Mouse (Mus musculus) ES-Bruce4 (cell line): ENCODE measurements around the gene Inpp5f. TPM values are rescaled to one million over a fixed set of nuclear protein-coding genes. Genes with fewer than 3 reads are reported as not detected.
"Not testable (repeated sequence)": the region's sequence is repeated elsewhere in the genome, so short reads cannot be mapped to it uniquely, and the experiment has no call there.

Experiments used
- H3K27ac ChIP-seq: 2 replicates; pipeline ENCODE4 v1.5.1; 2012; ENCODE audit warnings: low read length, inconsistent platforms; ENCODE audit not compliant: insufficient read depth
- H3K27me3 ChIP-seq: 2 replicates; pipeline ENCODE4 v1.6.1; 2012; ENCODE audit warnings: mild to moderate bottlenecking, low read length, inconsistent platforms; ENCODE audit not compliant: control insufficient read depth, poor library complexity, insufficient read depth, severe bottlenecking
- H3K36me3 ChIP-seq: 2 replicates; pipeline ENCODE4 v1.6.1; 2012; ENCODE audit warnings: inconsistent platforms, mild to moderate bottlenecking, low read length, moderate library complexity; ENCODE audit not compliant: control insufficient read depth, poor library complexity, insufficient read depth, severe bottlenecking
- H3K4me1 ChIP-seq: one replicate; pipeline ENCODE4 v1.8.1; 2011; ENCODE audit warnings: low read length; ENCODE audit not compliant: control insufficient read depth, insufficient read depth
- H3K4me3 ChIP-seq: 2 replicates; pipeline ENCODE4 v1.5.1; 2011; ENCODE audit warnings: low read depth, mild to moderate bottlenecking, low read length
- H3K9ac ChIP-seq: 2 replicates; pipeline ENCODE4 v1.6.1; 2012; ENCODE audit warnings: low read depth, mild to moderate bottlenecking, inconsistent platforms; ENCODE audit not compliant: poor library complexity, severe bottlenecking
- H3K9me3 ChIP-seq: replicated peaks from 2 replicates; pipeline ENCODE4 v1.6.1; 2012; ENCODE audit warnings: mild to moderate bottlenecking, low read length, inconsistent platforms; ENCODE audit not compliant: control insufficient read depth, poor library complexity, insufficient read depth, severe bottlenecking
- CTCF ChIP-seq: IDR thresholded peaks from one replicate; pipeline ENCODE4 v1.8.1; 2011; ENCODE audit warnings: low read depth, low read length
- EP300 ChIP-seq: IDR thresholded peaks from 2 replicates; pipeline ENCODE4 v1.6.1; 2011; ENCODE audit warnings: low read depth, low read length; ENCODE audit not compliant: insufficient read depth
- POLR2A ChIP-seq: IDR thresholded peaks from one replicate; pipeline ENCODE4 v1.8.1; 2011; ENCODE audit warnings: low read length; ENCODE audit not compliant: insufficient read depth
- polyA plus RNA-seq: library from polyadenylated mRNA; stranded (reverse); fragments of >200 nt; gene quantifications from 2 replicates; pipeline ENCODE4 v1.2.4, GENCODE M21; 2011; ENCODE audit warnings: low read depth; ENCODE audit not compliant: missing spikeins, insufficient read depth, insufficient read length

Inpp5f gene
- 36.4 and 40.6 TPM in 2 replicates for polyA plus RNA-seq

DNA sequence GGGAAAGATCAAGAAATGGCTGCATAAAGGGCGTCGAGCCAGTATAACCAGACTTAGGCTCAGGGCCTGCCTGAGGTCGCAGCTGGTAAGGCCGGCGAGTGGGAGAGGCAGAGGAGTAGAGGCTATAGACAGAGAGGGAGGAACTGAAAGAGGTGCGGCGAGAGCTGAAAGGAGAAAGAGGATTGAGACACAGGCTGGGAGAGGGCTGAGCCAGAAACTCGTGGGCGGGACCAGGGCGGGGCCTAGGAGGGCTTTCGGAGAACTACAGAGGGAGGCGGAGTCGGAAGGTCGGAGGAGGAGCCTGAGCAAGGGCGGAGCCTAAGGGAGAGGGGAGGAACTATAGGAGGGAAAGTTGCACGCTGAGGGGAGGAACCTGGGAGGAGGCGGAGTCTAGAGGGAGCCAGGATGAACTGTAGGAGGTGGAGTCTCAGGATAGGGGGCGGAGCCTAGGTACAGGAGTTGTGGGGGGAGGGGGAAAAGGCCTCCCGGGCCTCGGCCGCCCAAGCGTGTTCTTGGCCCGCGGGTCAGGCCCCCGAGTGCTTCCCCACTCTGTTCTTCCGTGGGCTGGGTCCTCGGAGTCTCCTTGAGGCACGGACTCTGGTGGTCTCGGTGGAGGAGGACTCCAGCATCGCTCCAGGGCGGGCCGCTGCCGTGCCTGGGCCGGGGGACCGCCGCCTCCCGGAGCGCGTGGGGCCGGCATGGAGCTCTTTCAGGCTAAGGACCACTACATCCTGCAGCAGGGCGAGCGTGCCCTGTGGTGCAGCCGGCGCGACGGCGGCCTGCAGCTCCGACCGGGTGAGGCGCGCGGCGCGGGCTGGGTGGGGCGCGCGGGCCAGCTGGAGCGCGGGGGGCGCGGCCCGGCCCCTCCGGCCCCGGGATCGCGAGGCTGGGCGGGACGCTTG, at the start of gene Inpp5f:
Gene Inpp5f, plus strand, starts transcription at position 432 of the 902 bp plus-strand sequence.
- Histone ChIP-seq H3K27me3 (no peaks in the 10 kb centered on the region), H3K4me1 (no peaks in the 10 kb centered on the region), H3K9ac (peak within 1 kb of the TSS; percentile 75), H3K9me3 (no peaks in the 10 kb centered on the region; the same call in 1 of the 2 replicates), H3K27ac (no peak within 1 kb of the TSS), H3K36me3 (no peaks in the 10 kb centered on the region), H3K4me3 (peak within 1 kb of the TSS; percentile 83)
- TF ChIP-seq EP300 = no peak
- no peak for TF ChIP-seq CTCF
- no peak for TF ChIP-seq POLR2A

DNA sequence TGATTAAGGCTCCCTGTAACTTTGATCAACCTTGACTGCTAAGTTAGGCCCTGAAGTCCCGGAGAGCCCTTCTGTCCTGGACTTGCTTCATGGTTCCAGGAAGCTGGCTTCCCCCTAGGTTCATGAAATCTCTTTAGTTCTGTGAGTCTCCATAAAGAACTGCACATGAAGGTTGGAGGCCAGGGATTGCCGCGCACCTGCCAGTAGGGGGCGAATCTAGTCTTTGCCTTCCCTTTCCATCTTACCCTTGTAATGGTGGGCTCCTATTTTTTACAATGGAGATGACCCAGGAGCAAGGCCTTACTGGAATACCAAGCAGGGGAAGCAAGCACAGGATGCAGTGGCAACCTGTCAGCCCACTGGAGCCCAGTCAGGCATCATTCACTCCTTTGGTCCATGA, 47.8 kb upstream of the Inpp5f start:
- H3K9me3 ChIP-seq = no peaks in the 10 kb centered on the region
- TF ChIP-seq EP300 = no peak
- TF ChIP-seq POLR2A = no peak
- TF ChIP-seq CTCF = peak; percentile 70
- H3K4me1 ChIP-seq = peaks cover 4% of the 10 kb centered on the region
- no peak overlapping the region for H3K9ac ChIP-seq
- H3K27me3 ChIP-seq = no peaks in the 10 kb centered on the region
- H3K4me3 ChIP-seq = no peak overlapping the region
- no peaks in the 10 kb centered on the region for H3K36me3 ChIP-seq
- no peak overlapping the region for H3K27ac ChIP-seq

DNA sequence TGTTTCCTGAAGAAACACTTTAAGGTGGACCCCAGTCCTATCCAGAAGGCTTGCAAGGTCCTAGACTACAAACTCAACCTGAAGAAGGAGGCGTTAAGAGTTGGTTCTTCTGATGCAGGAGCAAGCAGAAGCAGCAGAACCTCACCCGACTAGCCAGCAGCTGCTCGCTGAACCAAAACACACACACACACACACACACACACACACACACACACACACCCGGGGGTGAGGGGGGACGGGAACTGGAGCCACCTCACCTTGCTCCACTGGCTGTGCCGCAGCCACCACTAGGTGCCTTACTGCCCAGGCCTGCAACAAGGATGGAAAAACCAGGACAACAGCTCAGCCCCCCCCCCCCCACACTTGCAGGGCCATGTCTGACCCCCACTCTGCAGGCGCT, 44.8 kb upstream of the Inpp5f start:
- Histone ChIP-seq H3K27me3 (no peaks in the 10 kb centered on the region), H3K4me1 (peaks cover 4% of the 10 kb centered on the region), H3K9ac (no peak overlapping the region), H3K9me3 (no peaks in the 10 kb centered on the region), H3K4me3 (no peak overlapping the region), H3K27ac (no peak overlapping the region), H3K36me3 (no peaks in the 10 kb centered on the region)
- TF ChIP-seq CTCF = no peak
- no peak for TF ChIP-seq POLR2A
- TF ChIP-seq EP300 = no peak

DNA sequence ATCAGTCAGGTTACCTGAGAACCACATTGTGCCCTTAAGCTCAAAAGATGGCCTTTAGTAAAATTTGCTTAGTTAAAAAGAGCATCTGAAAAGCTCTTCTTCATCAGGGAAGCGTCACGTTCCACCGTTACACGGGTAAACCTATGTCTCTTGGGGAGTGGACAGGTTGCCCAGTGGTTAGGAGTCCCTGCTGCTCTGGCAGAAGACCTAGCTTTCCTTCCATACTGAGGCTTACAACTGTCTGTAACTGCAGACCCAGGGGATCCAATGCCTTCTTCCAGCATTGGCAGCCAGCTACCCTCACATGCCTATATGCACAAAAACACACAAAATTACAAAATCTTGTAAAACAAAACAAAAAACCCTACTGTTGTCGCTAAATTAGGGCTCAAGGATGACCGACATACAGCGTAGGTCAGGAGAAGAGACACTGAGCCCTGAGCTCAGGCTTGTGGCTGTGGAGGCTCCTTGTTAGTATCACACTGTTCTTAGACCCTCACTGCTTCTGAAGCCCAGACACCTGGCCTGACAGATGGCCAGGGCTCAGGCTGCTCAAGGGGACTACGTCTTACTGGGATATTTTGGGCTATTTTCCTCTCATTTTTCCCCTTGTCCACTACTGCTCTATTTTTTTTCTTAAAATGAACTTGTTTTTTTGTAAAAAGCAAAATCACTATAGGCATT, 43.4 kb upstream of the Inpp5f start:
- no peak for TF ChIP-seq EP300
- no peak for TF ChIP-seq POLR2A
- TF ChIP-seq CTCF = no peak
- Histone ChIP-seq H3K9ac (no peak overlapping the region), H3K4me1 (peaks cover 4% of the 10 kb centered on the region), H3K4me3 (no peak overlapping the region), H3K27ac (no peak overlapping the region), H3K27me3 (no peaks in the 10 kb centered on the region), H3K36me3 (no peaks in the 10 kb centered on the region), H3K9me3 (no peaks in the 10 kb centered on the region)

DNA sequence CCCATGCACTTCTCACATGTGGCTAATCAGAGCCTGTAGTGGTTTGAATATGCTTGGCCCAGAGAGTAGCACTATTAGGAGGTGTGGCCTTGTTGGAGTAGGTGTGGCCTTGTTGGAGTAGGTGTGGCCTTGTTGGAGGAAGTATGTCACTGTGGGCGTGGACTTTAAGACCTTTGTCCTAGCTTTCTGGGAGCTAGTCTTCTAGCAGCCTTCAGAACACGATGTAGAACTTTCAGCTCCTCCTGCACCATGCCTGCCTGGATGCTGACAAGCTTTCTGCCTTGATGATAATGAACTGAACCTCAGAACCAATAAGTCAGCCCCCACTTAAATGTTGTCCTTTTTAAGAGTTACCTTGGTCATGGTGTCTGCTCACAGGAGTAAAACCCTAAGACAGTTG, 41.7 kb upstream of the Inpp5f start:
- not testable (repeated sequence) for H3K4me1 ChIP-seq, H3K9me3 ChIP-seq, H3K27me3 ChIP-seq, H3K36me3 ChIP-seq, H3K27ac ChIP-seq, H3K9ac ChIP-seq, H3K4me3 ChIP-seq

DNA sequence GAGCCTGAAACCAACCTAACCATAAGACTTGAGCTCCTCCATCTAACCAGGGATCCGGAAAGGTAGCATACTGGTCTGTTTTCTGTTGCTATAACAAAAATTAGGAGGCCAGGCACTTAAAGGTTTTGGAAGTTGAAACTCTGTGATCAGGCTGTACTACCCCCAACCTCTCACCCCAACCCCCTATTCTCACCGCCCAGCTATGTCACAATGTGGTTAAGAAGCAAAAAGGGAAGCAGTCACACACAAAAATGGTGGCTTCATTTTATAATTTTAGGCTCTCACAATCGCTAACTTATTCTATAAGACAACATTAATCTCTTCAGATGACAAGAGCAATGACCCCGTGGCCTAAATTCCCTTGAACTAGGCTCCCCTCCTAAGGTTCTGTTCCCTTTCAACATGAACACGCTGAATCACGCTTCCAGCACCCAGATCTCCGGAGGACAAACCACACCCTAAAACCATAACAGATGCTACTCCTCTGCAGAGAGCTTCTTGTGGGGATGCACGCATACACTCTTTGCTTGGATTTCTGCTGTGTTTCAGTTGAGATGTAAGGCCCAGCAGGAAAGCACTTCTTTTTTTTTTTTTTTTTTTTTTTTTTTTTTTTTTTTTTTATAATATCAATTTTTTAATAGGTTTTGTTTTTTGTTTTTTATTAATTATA, 41.0 kb upstream of the Inpp5f start:
- peaks cover 3% of the 10 kb centered on the region for H3K4me1 ChIP-seq
- TF ChIP-seq POLR2A (no peak), CTCF (no peak), EP300 (no peak)
- H3K36me3 ChIP-seq = no peaks in the 10 kb centered on the region
- H3K27ac ChIP-seq = no peak overlapping the region
- no peak overlapping the region for H3K9ac ChIP-seq
- H3K9me3 ChIP-seq = no peaks in the 10 kb centered on the region
- H3K27me3 ChIP-seq = no peaks in the 10 kb centered on the region
- H3K4me3 ChIP-seq = no peak overlapping the region

DNA sequence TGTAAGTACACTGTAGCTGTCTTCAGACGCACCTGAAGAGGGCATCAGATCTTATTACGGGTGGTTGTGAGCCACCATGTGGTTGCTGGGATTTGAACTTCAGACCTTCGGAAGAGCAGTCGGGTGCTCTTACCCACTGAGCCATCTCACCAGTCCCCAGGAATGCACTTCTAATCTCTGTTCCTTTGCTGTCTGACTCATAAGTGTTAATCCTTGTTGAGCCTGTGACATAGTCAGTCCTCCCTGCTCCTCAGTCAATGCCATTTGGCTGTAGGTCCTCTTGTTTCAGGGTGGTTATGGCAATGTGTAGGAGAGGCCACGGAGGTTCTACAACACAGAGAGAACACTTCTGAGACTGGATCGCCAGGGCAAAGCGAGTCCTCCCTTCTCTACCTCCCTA, 40.5 kb upstream of the Inpp5f start:
- H3K4me1 ChIP-seq, H3K9ac ChIP-seq, H3K27me3 ChIP-seq, H3K9me3 ChIP-seq, H3K36me3 ChIP-seq, H3K4me3 ChIP-seq, H3K27ac ChIP-seq: not testable (repeated sequence)
